Mouse (Mus musculus) midbrain, embryonic 14.5 days (tissue): ENCODE measurements around the gene Abca17. TPM values are rescaled to one million over a fixed set of nuclear protein-coding genes. Genes with fewer than 3 reads are reported as not detected.

Experiments used
- ATAC-seq: fragments of 200-750 bp; cut with Nextera tagmentation; 2 replicates; pipeline ENCODE4 v1.8.0; 2017; ENCODE audit warnings: moderate number of reproducible peaks, moderate library complexity; ENCODE audit not compliant: low FRiP score, low TSS enrichment
- DNase-seq: peaks from one replicate; pipeline ENCODE4 v3.0.0-alpha.2; 2015
- H3K27ac ChIP-seq: fragments of 300-500 bp; sonication (generic); replicated peaks from 2 replicates; pipeline ENCODE4 v1.5.1; 2014; ENCODE audit warnings: mild to moderate bottlenecking, low read depth, low read length, moderate library complexity
- H3K27me3 ChIP-seq: fragments of 300-500 bp; sonication (generic); 2 replicates; pipeline ENCODE4 v1.6.1; 2014; ENCODE audit warnings: low read length, control low read depth, mixed read lengths; ENCODE audit not compliant: control insufficient read depth, insufficient read depth
- H3K36me3 ChIP-seq: fragments of 300-500 bp; sonication (generic); 2 replicates; pipeline ENCODE4 v1.6.1; 2014; ENCODE audit warnings: low read length, control low read depth; ENCODE audit not compliant: control insufficient read depth, insufficient read depth
- H3K4me1 ChIP-seq: fragments of 300-500 bp; sonication (generic); 2 replicates; pipeline ENCODE4 v1.6.1; 2014; ENCODE audit warnings: mild to moderate bottlenecking, antibody characterized with exemption, low read length, control low read depth; ENCODE audit not compliant: control insufficient read depth, insufficient read depth
- H3K4me2 ChIP-seq: fragments of 300-500 bp; sonication (generic); 2 replicates; pipeline ENCODE4 v1.6.1; 2014; ENCODE audit warnings: mild to moderate bottlenecking, low read length, moderate library complexity
- H3K4me3 ChIP-seq: fragments of 300-500 bp; sonication (generic); replicated peaks from 2 replicates; pipeline ENCODE4 v1.5.1; 2014; ENCODE audit warnings: low read depth, low read length
- H3K9ac ChIP-seq: fragments of 300-500 bp; sonication (generic); replicated peaks from 2 replicates; pipeline ENCODE4 v1.6.1; 2014; ENCODE audit warnings: mild to moderate bottlenecking, low read length, moderate library complexity
- H3K9me3 ChIP-seq: fragments of 300-500 bp; sonication (generic); 2 replicates; pipeline ENCODE4 v1.6.1; 2016; ENCODE audit warnings: low read length, control low read depth, mixed read lengths; ENCODE audit not compliant: control insufficient read depth
- WGBS: fragments of 180-500 bp; shearing (Covaris S2); extraction: QIAGEN DNeasy Blood & Tissue Kit; methylation state at CpG from one replicate; pipeline ENCODE4 v1.1.7; 2014; 5-methylcytosine and 5-hydroxymethylcytosine counted together
- polyA plus RNA-seq: library from polyadenylated mRNA; unstranded; fragments of >200 nt; fragmentation: Nextera tagmentation; extraction: Ambion mirVana; gene quantifications from 2 replicates; pipeline ENCODE4 v1.2.1, GENCODE M21; 2014

Gene Abca17
- polyA plus RNA-seq, 1 experiment from 2014 or later = 0.18 TPM

DNA sequence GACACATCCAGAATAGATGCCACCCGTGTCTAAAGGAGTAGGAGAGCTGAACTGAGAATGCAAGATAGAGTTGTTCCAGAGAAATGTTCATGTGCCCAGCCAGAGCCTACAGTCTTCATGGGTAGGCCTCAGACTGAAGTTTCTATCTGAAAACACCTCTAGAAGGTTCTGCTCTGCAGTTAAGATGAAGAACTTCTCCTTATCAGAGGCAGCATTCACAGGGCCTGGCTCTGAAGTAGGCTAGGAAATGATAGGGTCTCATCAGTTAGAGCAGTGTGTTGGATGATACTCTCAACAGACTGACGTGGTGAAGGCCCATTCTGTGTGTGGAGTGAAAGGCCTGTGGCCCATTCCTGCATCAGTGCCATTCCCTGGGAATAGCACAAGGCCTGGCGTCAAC, 3.1 kb upstream of the Abca17 start:
- WGBS = 81% methylated on average over 3 of the region's 3 CpGs
- H3K4me3 ChIP-seq = no peak overlapping the region
- no peak overlapping the region for H3K27ac ChIP-seq
- DNase-seq (no peak), ATAC-seq (no peak)
- peaks cover 13% of the 10 kb centered on the region for H3K4me1 ChIP-seq
- H3K9me3 ChIP-seq = no peaks in the 10 kb centered on the region
- no peaks in the 10 kb centered on the region for H3K36me3 ChIP-seq
- no peak overlapping the region for H3K4me2 ChIP-seq
- H3K27me3 ChIP-seq = peaks cover 20% of the 10 kb centered on the region
- no peak overlapping the region for H3K9ac ChIP-seq

DNA sequence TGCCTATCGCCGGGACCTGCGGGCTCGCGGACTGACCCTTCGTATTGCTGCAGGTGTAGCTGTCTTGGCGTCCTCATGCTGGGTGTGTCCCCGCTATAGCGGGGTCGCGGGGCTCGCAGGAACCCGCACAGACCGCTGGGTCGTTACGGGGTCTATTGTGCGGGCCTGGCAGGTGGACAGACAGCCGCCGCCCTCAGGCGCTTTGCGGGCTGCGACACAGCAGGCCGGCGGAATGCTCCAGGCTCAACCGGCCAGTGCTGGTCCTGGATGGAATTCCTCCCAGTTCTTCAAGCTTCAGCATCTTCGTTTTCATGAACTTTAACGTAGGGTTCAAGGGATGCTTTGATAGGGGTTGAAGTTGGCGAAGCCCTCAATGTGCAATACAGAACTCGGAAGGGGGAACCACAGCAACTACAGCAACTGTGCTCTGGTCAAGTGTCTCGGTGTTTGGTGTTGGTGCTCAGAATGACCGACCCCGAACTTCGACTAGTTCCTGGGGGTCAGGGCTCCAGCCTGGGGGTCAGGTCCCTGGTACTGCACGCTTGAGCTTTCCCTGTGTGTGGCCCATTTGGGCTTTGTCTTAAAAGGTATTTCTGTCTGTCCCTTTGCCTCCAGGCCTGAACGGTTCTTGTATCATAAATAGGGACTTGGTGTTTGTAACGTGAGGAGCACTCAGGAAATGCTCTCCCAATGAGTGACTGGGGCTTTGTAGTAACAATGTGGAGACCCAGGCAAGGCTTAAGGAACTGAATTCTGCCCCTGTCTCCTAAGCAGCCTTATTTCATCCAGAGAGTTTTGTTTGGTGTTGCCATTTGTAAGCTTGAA, 1.7 kb upstream of the Abca17 start:
- ATAC-seq = peak; percentile 48
- no peaks in the 10 kb centered on the region for H3K36me3 ChIP-seq
- WGBS = 2% methylated on average over 36 of the region's 36 CpGs
- H3K9ac ChIP-seq = peak overlapping the region; percentile 88
- DNase-seq = peak; percentile 52
- peaks cover 13% of the 10 kb centered on the region for H3K4me1 ChIP-seq
- no peaks in the 10 kb centered on the region for H3K9me3 ChIP-seq
- H3K27me3 ChIP-seq = peaks cover 20% of the 10 kb centered on the region
- H3K27ac ChIP-seq = peak overlapping the region; percentile 82
- H3K4me2 ChIP-seq = peak overlapping the region; percentile 67
- peak overlapping the region; percentile 90 for H3K4me3 ChIP-seq

DNA sequence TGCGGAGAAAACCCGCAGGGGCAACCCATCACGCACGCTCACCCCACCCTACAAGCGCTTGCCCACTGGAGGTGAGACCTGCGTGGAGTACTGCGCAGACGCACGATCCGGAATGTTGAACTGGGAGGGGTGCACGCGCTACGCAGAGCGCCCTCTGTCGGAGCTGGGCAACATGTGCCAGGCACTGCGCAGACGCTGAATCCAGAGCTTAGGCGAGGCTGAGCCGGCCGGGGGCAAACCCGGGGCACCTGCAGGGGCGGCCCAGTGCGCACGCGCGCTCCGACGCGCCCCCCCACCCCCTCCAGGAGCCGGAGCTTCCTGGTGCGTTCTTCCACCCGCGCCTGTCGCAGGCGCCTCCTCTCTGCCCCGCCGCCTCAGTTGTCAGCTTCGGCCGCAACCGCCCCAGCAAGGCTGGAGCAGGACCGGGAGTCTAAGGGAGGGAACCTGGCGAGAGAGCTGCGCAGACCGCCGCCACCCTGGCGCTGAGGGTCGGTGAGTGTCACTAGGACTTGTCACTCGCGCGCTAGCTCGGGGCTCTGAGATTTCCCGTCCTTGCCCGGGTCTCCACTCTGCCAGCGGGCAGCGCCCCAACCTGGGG, 991 bp upstream of the Abca17 start, which contains the start of gene Abca3:
TSS of gene Abca3 (plus strand) at position 191 of the 598 bp plus-strand sequence.
- ATAC-seq (peak; percentile 97), DNase-seq (peak; percentile 99)
- under 1% methylated on average over 55 of the region's 55 CpGs for WGBS
- Histone ChIP-seq H3K4me1 (peaks cover 13% of the 10 kb centered on the region), H3K9ac (peak within 1 kb of the TSS; percentile 88), H3K4me3 (peak within 1 kb of the TSS; percentile 90), H3K4me2 (peak within 1 kb of the TSS; percentile 67), H3K27ac (peak within 1 kb of the TSS; percentile 82), H3K9me3 (no peaks in the 10 kb centered on the region), H3K36me3 (no peaks in the 10 kb centered on the region), H3K27me3 (peaks cover 20% of the 10 kb centered on the region)

DNA sequence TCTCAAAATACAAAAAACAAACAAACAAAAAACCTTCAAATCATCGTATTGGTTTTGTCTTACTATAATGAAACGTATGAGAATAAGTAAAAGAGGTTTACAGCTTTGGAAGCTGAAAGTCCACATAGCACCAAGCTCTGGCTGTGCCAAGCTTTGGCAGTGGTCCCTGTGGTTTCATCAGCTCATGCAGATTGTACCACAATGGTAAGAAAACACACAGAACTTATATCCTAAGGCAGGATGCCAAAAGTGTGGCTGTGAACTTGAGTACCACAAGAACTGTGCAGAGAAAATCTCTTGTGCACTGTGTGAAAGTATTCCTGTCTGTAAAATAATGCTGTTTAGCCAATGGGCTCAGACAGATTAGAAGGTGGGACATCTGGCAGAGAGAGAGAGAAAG, 1.7 kb downstream of the Abca17 start:
- Histone ChIP-seq H3K9ac (no peak overlapping the region), H3K9me3 (no peaks in the 10 kb centered on the region), H3K4me3 (no peak overlapping the region), H3K4me2 (no peak overlapping the region), H3K27ac (no peak overlapping the region), H3K36me3 (no peaks in the 10 kb centered on the region), H3K4me1 (peaks cover 11% of the 10 kb centered on the region), H3K27me3 (peaks cover 20% of the 10 kb centered on the region)
- DNase-seq = no peak
- ATAC-seq = no peak
- WGBS = 79% methylated on average over 2 of the region's 2 CpGs

DNA sequence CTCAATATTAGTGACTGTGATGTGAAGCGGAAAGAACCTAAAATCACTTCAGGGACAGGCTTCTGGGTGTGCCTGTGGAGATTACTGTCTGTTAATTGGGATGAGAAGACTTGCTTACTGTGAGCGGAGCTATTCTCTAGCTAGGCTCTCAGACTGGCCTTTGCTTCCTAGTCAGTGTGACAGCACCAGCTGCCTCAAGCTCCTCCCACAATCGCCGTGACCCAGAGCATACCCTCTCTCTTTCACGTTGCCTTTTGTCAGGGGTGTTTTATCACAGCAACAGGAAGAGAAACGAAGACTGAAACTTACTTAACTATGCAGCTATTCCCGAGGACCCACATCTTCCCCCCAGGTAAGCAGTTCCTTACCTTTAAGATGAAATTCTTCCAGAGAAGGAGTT, 4.0 kb downstream of the Abca17 start:
- WGBS = 53% methylated on average over 7 of the region's 7 CpGs
- Histone ChIP-seq H3K4me2 (no peak overlapping the region), H3K27ac (no peak overlapping the region), H3K4me1 (no peaks in the 10 kb centered on the region), H3K36me3 (no peaks in the 10 kb centered on the region), H3K9me3 (no peaks in the 10 kb centered on the region), H3K27me3 (peaks cover 20% of the 10 kb centered on the region), H3K9ac (no peak overlapping the region), H3K4me3 (no peak overlapping the region)
- DNase-seq (no peak), ATAC-seq (no peak)

DNA sequence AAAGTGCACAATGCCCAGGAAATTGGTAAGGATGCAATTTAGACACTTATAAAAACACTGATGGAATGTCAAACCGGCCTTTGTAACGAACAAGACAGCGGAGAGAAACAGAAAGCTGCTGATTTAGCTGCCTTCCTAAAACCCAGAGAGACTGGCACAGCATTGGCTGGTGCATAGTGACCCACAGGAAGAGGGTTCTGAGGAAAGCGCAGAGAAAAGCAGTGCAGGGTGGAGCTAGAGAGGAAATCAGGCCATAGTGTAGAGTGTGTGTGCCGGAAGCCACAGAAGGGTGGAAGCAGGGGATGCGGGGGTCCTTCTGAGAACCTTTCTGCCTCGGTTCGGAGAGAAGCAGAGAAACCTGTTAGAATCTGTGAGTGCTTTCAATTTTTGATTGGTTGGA, 6.2 kb downstream of the Abca17 start:
- Histone ChIP-seq H3K4me3 (no peak overlapping the region), H3K4me1 (no peaks in the 10 kb centered on the region), H3K36me3 (no peaks in the 10 kb centered on the region), H3K9ac (no peak overlapping the region), H3K4me2 (no peak overlapping the region), H3K9me3 (no peaks in the 10 kb centered on the region), H3K27me3 (peaks cover 5% of the 10 kb centered on the region; the same call in 1 of the 2 replicates), H3K27ac (no peak overlapping the region)
- no peak for ATAC-seq
- WGBS = 88% methylated on average over 8 of the region's 8 CpGs
- no peak for DNase-seq

DNA sequence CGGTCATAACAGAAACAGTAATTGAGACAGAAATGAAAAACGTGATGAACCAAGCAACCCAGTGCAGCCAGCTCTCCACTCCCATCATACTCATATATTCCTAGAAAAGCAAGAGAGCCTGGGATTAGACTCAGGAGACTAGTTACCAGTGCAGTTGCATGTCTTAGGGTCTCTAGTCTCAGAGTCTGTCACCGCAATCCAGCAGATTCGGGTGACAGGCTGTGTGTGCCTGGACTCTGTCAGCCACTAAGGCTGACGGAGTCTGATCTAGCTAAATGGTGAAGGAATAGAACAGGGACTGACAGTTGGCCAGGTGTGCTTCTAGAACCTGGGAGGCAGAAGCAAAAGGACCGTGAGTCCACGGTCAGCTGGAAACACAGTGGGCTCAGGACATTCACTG, 23.2 kb downstream of the Abca17 start:
- Histone ChIP-seq H3K27me3 (no peaks in the 10 kb centered on the region), H3K9ac (no peak overlapping the region), H3K36me3 (no peaks in the 10 kb centered on the region), H3K4me3 (no peak overlapping the region), H3K4me2 (no peak overlapping the region), H3K27ac (no peak overlapping the region), H3K4me1 (no peaks in the 10 kb centered on the region), H3K9me3 (no peaks in the 10 kb centered on the region)
- ATAC-seq (no peak), DNase-seq (no peak)
- WGBS = 84% methylated on average over 7 of the region's 7 CpGs

DNA sequence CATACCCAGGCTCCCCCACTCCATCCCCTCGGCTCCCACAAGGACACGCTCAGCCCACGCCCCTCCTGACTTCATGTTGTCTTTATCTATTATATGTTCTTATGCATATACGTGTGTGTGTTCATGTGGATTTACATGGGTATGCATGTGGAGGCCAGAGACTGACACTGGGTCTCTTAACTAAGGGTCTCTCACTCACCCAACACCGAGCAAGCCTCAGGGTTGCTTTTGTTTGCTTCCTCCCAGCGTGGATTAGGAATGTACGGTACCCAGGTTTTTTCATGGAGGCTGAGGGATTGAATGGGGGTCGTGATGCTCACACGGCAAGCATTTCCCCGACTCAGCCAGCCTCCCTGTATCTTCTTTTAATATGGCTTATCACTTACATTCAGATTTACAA, 25.8 kb downstream of the Abca17 start:
- Histone ChIP-seq H3K9me3 (no peaks in the 10 kb centered on the region), H3K27ac (no peak overlapping the region), H3K36me3 (no peaks in the 10 kb centered on the region), H3K4me3 (no peak overlapping the region), H3K4me1 (no peaks in the 10 kb centered on the region), H3K4me2 (no peak overlapping the region), H3K9ac (no peak overlapping the region), H3K27me3 (no peaks in the 10 kb centered on the region)
- WGBS = 88% methylated on average over 10 of the region's 10 CpGs
- DNase-seq (no peak), ATAC-seq (no peak)

DNA sequence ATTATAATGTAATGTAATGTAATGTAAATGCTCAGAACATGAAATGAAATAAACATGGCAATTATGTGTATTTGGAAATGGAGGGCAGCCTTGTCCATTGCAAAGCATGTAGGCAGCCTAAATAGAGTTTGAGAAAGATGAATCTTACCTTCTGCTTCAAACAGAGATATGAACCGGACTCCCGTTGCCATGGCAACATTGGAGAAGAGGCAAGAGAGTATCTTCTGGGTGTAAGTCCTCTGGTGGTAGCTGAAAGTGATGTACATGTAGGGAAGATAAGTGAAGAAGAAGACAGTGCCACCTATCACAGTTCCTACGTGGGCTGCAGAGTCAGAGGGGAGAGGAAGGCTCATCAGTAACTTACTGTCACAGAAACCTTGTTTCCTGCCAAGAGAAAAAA, 30.0 kb downstream of the Abca17 start:
- ATAC-seq = no peak
- Histone ChIP-seq H3K4me3 (no peak overlapping the region), H3K9ac (no peak overlapping the region), H3K4me2 (no peak overlapping the region), H3K36me3 (no peaks in the 10 kb centered on the region), H3K27ac (no peak overlapping the region), H3K27me3 (no peaks in the 10 kb centered on the region), H3K9me3 (no peaks in the 10 kb centered on the region), H3K4me1 (no peaks in the 10 kb centered on the region)
- 90% methylated on average over 3 of the region's 3 CpGs for WGBS
- DNase-seq = no peak
